Mouse (Mus musculus) ES-Bruce4 (cell line): ENCODE measurements around the gene Pros1.

Experiments used
- CTCF ChIP-seq: IDR thresholded peaks from one replicate; pipeline ENCODE4 v1.8.1; 2011; ENCODE audit warnings: low read depth, low read length
- EP300 ChIP-seq: IDR thresholded peaks from 2 replicates; pipeline ENCODE4 v1.6.1; 2011; ENCODE audit warnings: low read depth, low read length; ENCODE audit not compliant: insufficient read depth
- POLR2A ChIP-seq: IDR thresholded peaks from one replicate; pipeline ENCODE4 v1.8.1; 2011; ENCODE audit warnings: low read length; ENCODE audit not compliant: insufficient read depth

GRCm38 (mm10) chr16:62936316-62936715 lies 82.2 kb downstream of the Pros1 start:
- TF ChIP-seq EP300 (no peak), CTCF (no peak), POLR2A (no peak)
